Mouse (Mus musculus): ENCODE results near the gene Aatk. TPM values are rescaled to one million over a fixed set of nuclear protein-coding genes. Genes with fewer than 3 reads are reported as not detected.

Aatk gene
- total RNA-seq, 1 experiment: 1.2 TPM

- H3K4me1 ChIP-seq (ENCODE audit: control insufficient read depth in 2 of 2, insufficient read depth in 2 of 2, low read length in 2 of 2, poor library complexity in 1 of 2): no peaks in the 10 kb centered on the region
- TF ChIP-seq CHD2 (IDR thresholded peaks at IDR 0.05; ENCODE audit: low read depth, low read length): no peak
- no peak for TF ChIP-seq HCFC1 (IDR thresholded peaks at IDR 0.05; ENCODE audit: borderline replicate concordance, insufficient read depth, low read length)
- TF ChIP-seq ZC3H11A (IDR thresholded peaks at IDR 0.05; ENCODE audit: borderline replicate concordance, low read depth, low read length): no peak
- no peak for TF ChIP-seq ZNF384 (IDR thresholded peaks at IDR 0.05; ENCODE audit: low read depth, low read length)
- no peak for TF ChIP-seq MAFK (IDR thresholded peaks at IDR 0.05; ENCODE audit: insufficient read depth, low read depth, low read length)
- H3K9me3 ChIP-seq (ENCODE audit: control insufficient read depth, insufficient read depth, low read depth, low read length): no peaks in the 10 kb centered on the region
- no peak for DNase-seq (ENCODE audit: low read depth, low spot score)
- in situ Hi-C loops (cut with MboI; ENCODE audit: low sequenced_read_pairs in 2 of 2, unreplicated experiment in 2 of 2): no loop called here
- H3K4me3 ChIP-seq (ENCODE audit: insufficient read depth in 1 of 2, low read depth in 1 of 2, low read length in 2 of 2, poor library complexity in 1 of 2, severe bottlenecking in 1 of 2): no peak overlapping the region
- no peak overlapping the region for H3K27ac ChIP-seq (ENCODE audit: insufficient read depth, low read depth, low read length, poor library complexity, severe bottlenecking)
- H3K9ac ChIP-seq (ENCODE audit: insufficient read depth, low read depth, low read length, poor library complexity, severe bottlenecking): no peak overlapping the region
- peaks cover 8% of the 10 kb centered on the region; the same call in 1 of the 2 replicates for H3K36me3 ChIP-seq (ENCODE audit: control insufficient read depth, insufficient read depth, low read length, poor library complexity, severe bottlenecking)
Measured at GRCm38 (mm10) chr11:119979596-119980385, 67.2 kb downstream of the Aatk start.

- Histone ChIP-seq H3K36me3 (ENCODE audit: control insufficient read depth, insufficient read depth, low read length, poor library complexity, severe bottlenecking) (peaks cover 4% of the 10 kb centered on the region; the same call in 1 of the 2 replicates), H3K27ac (ENCODE audit: insufficient read depth, low read depth, low read length, poor library complexity, severe bottlenecking) (no peak overlapping the region), H3K4me1 (ENCODE audit: control insufficient read depth in 2 of 2, insufficient read depth in 2 of 2, low read length in 2 of 2, poor library complexity in 1 of 2) (no peaks in the 10 kb centered on the region), H3K9ac (ENCODE audit: insufficient read depth, low read depth, low read length, poor library complexity, severe bottlenecking) (no peak overlapping the region), H3K4me3 (ENCODE audit: insufficient read depth in 1 of 2, low read depth in 1 of 2, low read length in 2 of 2, poor library complexity in 1 of 2, severe bottlenecking in 1 of 2) (no peak overlapping the region), H3K9me3 (ENCODE audit: control insufficient read depth, insufficient read depth, low read depth, low read length) (no peaks in the 10 kb centered on the region)
- in situ Hi-C loops (cut with MboI; ENCODE audit: low sequenced_read_pairs in 2 of 2, unreplicated experiment in 2 of 2): no loop called here
- DNase-seq (ENCODE audit: low read depth, low spot score): no peak
- no peak for TF ChIP-seq CHD2 (IDR thresholded peaks at IDR 0.05; ENCODE audit: low read depth, low read length)
- no peak for TF ChIP-seq HCFC1 (IDR thresholded peaks at IDR 0.05; ENCODE audit: borderline replicate concordance, insufficient read depth, low read length)
- no peak for TF ChIP-seq ZC3H11A (IDR thresholded peaks at IDR 0.05; ENCODE audit: borderline replicate concordance, low read depth, low read length)
- TF ChIP-seq ZNF384 (IDR thresholded peaks at IDR 0.05; ENCODE audit: low read depth, low read length): no peak
- TF ChIP-seq MAFK (IDR thresholded peaks at IDR 0.05; ENCODE audit: insufficient read depth, low read depth, low read length): no peak
Measured at GRCm38 (mm10) chr11:119978701-119979100, 68.3 kb downstream of the Aatk start.

- H3K4me1 ChIP-seq (ENCODE audit: control insufficient read depth in 2 of 2, insufficient read depth in 2 of 2, low read length in 2 of 2, poor library complexity in 1 of 2): peaks cover 0 to under 1% of the 10 kb centered on the region in 2 experiments; a peak in 2 of 4 replicates
- H3K4me3 ChIP-seq (ENCODE audit: insufficient read depth in 1 of 2, low read depth in 1 of 2, low read length in 2 of 2, poor library complexity in 1 of 2, severe bottlenecking in 1 of 2): no peak overlapping the region
- H3K9ac ChIP-seq (ENCODE audit: insufficient read depth, low read depth, low read length, poor library complexity, severe bottlenecking): no peak overlapping the region
- no peaks in the 10 kb centered on the region for H3K9me3 ChIP-seq (ENCODE audit: control insufficient read depth, insufficient read depth, low read depth, low read length)
- H3K36me3 ChIP-seq (ENCODE audit: control insufficient read depth, insufficient read depth, low read length, poor library complexity, severe bottlenecking): no peaks in the 10 kb centered on the region
- in situ Hi-C loops (cut with MboI; ENCODE audit: low sequenced_read_pairs in 2 of 2, unreplicated experiment in 2 of 2): no loop called here
- DNase-seq (ENCODE audit: low read depth, low spot score): no peak
- TF ChIP-seq CHD2 (IDR thresholded peaks at IDR 0.05; ENCODE audit: low read depth, low read length): no peak
- TF ChIP-seq MAFK (IDR thresholded peaks at IDR 0.05; ENCODE audit: insufficient read depth, low read depth, low read length): no peak
- TF ChIP-seq ZNF384 (IDR thresholded peaks at IDR 0.05; ENCODE audit: low read depth, low read length): no peak
- TF ChIP-seq HCFC1 (IDR thresholded peaks at IDR 0.05; ENCODE audit: borderline replicate concordance, insufficient read depth, low read length): no peak
- TF ChIP-seq ZC3H11A (IDR thresholded peaks at IDR 0.05; ENCODE audit: borderline replicate concordance, low read depth, low read length): no peak
- no peak overlapping the region for H3K27ac ChIP-seq (ENCODE audit: insufficient read depth, low read depth, low read length, poor library complexity, severe bottlenecking)
Measured at GRCm38 (mm10) chr11:119975739-119976501, 71.0 kb downstream of the Aatk start.

- Histone ChIP-seq H3K27ac (ENCODE audit: insufficient read depth, low read depth, low read length, poor library complexity, severe bottlenecking) (no peak overlapping the region), H3K9me3 (ENCODE audit: control insufficient read depth, insufficient read depth, low read depth, low read length) (no peaks in the 10 kb centered on the region), H3K36me3 (ENCODE audit: control insufficient read depth, insufficient read depth, low read length, poor library complexity, severe bottlenecking) (no peaks in the 10 kb centered on the region), H3K4me1 (ENCODE audit: control insufficient read depth in 2 of 2, insufficient read depth in 2 of 2, low read length in 2 of 2, poor library complexity in 1 of 2) (peaks cover 0 to 4% of the 10 kb centered on the region in 2 experiments; a peak in 2 of 4 replicates), H3K9ac (ENCODE audit: insufficient read depth, low read depth, low read length, poor library complexity, severe bottlenecking) (no peak overlapping the region), H3K4me3 (ENCODE audit: insufficient read depth in 1 of 2, low read depth in 1 of 2, low read length in 2 of 2, poor library complexity in 1 of 2, severe bottlenecking in 1 of 2) (no peak overlapping the region)
- no peak for TF ChIP-seq ZC3H11A (IDR thresholded peaks at IDR 0.05; ENCODE audit: borderline replicate concordance, low read depth, low read length)
- TF ChIP-seq ZNF384 (IDR thresholded peaks at IDR 0.05; ENCODE audit: low read depth, low read length): no peak
- no peak for TF ChIP-seq HCFC1 (IDR thresholded peaks at IDR 0.05; ENCODE audit: borderline replicate concordance, insufficient read depth, low read length)
- no peak for TF ChIP-seq CHD2 (IDR thresholded peaks at IDR 0.05; ENCODE audit: low read depth, low read length)
- no peak for TF ChIP-seq MAFK (IDR thresholded peaks at IDR 0.05; ENCODE audit: insufficient read depth, low read depth, low read length)
- in situ Hi-C loops (cut with MboI; ENCODE audit: low sequenced_read_pairs in 2 of 2, unreplicated experiment in 2 of 2): no loop called here
- DNase-seq (ENCODE audit: low read depth, low spot score): no peak
Measured at GRCm38 (mm10) chr11:119973789-119974188, 73.2 kb downstream of the Aatk start.

Data from ES-E14 (cell line).